Mouse (Mus musculus) bone marrow, adult 2 months (tissue): ENCODE measurements around the gene Nkain4.

Experiments
- CTCF ChIP-seq: fragments of 200-500 bp; IDR thresholded peaks from 2 replicates; pipeline ENCODE4 v1.5.1; 2011; ENCODE audit warnings: low read length, control low read depth; ENCODE audit not compliant: control insufficient read depth, insufficient read depth
- POLR2A ChIP-seq: fragments of 200-500 bp; IDR thresholded peaks from 2 replicates; pipeline ENCODE4 v1.6.1; 2011; ENCODE audit warnings: low read depth, mild to moderate bottlenecking, control low read depth, low read length, borderline replicate concordance; ENCODE audit not compliant: control insufficient read depth

- no peak for TF ChIP-seq CTCF
- TF ChIP-seq POLR2A = no peak
Measured at GRCm38 (mm10) chr2:180902086-180902485, 52.4 kb downstream of the Nkain4 start.
